Mouse (Mus musculus) adrenal gland, postnatal 36 days (tissue): ENCODE measurements at regions not wholly inside any gene's neighbourhood (a gene's known extent, or its start where the extent isn't known, plus 50 kb on each side); places are given as distances from the start of the nearest gene placed in this dataset.

Experiments
- DNase-seq, 2 experiments: peaks; one replicate each; pipeline ENCODE4 v3.0.0; 2021; ENCODE audit warnings: mixed read lengths in 1 of 2

- DNase-seq = no peak
Measured at GRCm38 (mm10) chr1:67359824-67360223, 237.0 kb downstream of the Cps1 start.

- no peak for DNase-seq
Measured at GRCm38 (mm10) chr1:67366038-67366437, 243.2 kb downstream of the Cps1 start.

GRCm38 (mm10) chr1:67366485-67366884, 243.7 kb downstream of the Cps1 start:
- no peak for DNase-seq

- no peak for DNase-seq
Measured at GRCm38 (mm10) chr1:67382366-67382765, 259.5 kb downstream of the Cps1 start.

GRCm38 (mm10) chr1:67385377-67385776, 262.6 kb downstream of the Cps1 start:
- no peak for DNase-seq

GRCm38 (mm10) chr1:67386877-67387276, 264.1 kb downstream of the Cps1 start:
- no peak for DNase-seq

GRCm38 (mm10) chr1:67397757-67398446, 275.1 kb downstream of the Cps1 start:
- DNase-seq = no peak

GRCm38 (mm10) chr1:67409531-67409930, 286.7 kb downstream of the Cps1 start:
- no peak for DNase-seq

- DNase-seq = no peak
Measured at GRCm38 (mm10) chr1:67417196-67417595, 294.4 kb downstream of the Cps1 start.

GRCm38 (mm10) chr1:67428398-67428797, 305.6 kb downstream of the Cps1 start:
- DNase-seq = no peak

GRCm38 (mm10) chr1:67450831-67451230, 328.0 kb downstream of the Cps1 start:
- no peak for DNase-seq

- DNase-seq = no peak
Measured at GRCm38 (mm10) chr1:67464203-67464602, 341.4 kb downstream of the Cps1 start.

GRCm38 (mm10) chr1:67465527-67465926, 342.7 kb downstream of the Cps1 start:
- DNase-seq = no peak

GRCm38 (mm10) chr1:67477006-67477405, 354.2 kb downstream of the Cps1 start:
- DNase-seq = peak in 1 of 2 experiments; percentile 61

GRCm38 (mm10) chr1:67477966-67478365, 355.1 kb downstream of the Cps1 start:
- no peak for DNase-seq

- DNase-seq = no peak
Measured at GRCm38 (mm10) chr1:67481974-67482373, 359.1 kb downstream of the Cps1 start.

GRCm38 (mm10) chr1:67504140-67504539, 381.3 kb downstream of the Cps1 start:
- DNase-seq = no peak

GRCm38 (mm10) chr1:67505746-67506145, 382.9 kb downstream of the Cps1 start:
- DNase-seq = no peak

- DNase-seq = no peak
Measured at GRCm38 (mm10) chr1:67518295-67518694, 395.5 kb downstream of the Cps1 start.

- DNase-seq = no peak
Measured at GRCm38 (mm10) chr1:67558728-67559127, 435.9 kb downstream of the Cps1 start.

GRCm38 (mm10) chr1:67559179-67559578, 436.4 kb downstream of the Cps1 start:
- no peak for DNase-seq

- no peak for DNase-seq
Measured at GRCm38 (mm10) chr1:67571616-67572015, 448.8 kb downstream of the Cps1 start.

- no peak for DNase-seq
Measured at GRCm38 (mm10) chr1:67579732-67580131, 456.9 kb downstream of the Cps1 start.
